Mouse (Mus musculus) CD4-positive helper T cell, adult 2 months (primary cell): ENCODE results near the gene Rsph10b.

Experiments
- DNase-seq: peaks from one replicate; pipeline ENCODE4 v3.0.0-alpha.2; 2012; ENCODE audit warnings: low read depth, missing footprints, low spot score

Gene Rsph10b

DNA sequence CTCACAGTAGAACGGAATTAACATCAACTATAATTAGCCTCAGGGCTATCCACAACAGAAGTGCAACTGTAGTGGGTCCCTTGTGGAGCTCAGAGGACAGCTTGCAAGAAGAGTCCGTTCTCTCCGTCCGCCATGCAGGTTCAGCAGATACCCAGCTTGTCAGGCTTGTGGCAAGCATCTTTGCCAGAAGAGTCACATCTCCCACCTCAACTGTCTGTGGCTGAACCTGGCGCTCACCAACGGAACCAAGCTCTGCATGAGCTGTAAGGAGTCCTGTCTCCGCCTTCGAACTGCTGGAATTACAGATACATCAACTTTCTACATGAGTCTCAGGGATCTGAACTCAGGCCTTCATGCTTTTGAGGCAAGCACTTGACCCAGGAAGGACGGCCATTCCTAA, 3.3 kb downstream of the Rsph10b start:
- no peak for DNase-seq

DNA sequence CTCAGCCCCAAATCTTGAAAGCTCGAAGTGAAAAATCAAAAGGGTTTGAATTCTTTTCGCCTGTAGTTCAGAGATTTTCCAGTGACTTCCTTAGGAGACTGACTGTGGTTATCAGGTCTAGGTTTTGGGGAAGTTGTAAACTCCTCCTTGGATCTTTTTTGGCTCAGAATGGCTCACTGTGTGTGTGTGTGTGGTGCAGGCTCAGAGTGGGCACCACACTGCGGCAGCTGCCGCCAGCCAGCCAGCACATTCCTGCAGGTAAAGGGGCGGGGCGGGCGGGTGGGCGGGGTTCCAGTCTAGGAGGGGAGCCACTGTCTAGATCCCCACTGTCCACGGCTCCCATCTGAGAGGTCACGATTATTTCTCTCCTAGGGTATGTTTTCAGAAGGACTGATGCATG, 8.8 kb downstream of the Rsph10b start:
- no peak for DNase-seq

DNA sequence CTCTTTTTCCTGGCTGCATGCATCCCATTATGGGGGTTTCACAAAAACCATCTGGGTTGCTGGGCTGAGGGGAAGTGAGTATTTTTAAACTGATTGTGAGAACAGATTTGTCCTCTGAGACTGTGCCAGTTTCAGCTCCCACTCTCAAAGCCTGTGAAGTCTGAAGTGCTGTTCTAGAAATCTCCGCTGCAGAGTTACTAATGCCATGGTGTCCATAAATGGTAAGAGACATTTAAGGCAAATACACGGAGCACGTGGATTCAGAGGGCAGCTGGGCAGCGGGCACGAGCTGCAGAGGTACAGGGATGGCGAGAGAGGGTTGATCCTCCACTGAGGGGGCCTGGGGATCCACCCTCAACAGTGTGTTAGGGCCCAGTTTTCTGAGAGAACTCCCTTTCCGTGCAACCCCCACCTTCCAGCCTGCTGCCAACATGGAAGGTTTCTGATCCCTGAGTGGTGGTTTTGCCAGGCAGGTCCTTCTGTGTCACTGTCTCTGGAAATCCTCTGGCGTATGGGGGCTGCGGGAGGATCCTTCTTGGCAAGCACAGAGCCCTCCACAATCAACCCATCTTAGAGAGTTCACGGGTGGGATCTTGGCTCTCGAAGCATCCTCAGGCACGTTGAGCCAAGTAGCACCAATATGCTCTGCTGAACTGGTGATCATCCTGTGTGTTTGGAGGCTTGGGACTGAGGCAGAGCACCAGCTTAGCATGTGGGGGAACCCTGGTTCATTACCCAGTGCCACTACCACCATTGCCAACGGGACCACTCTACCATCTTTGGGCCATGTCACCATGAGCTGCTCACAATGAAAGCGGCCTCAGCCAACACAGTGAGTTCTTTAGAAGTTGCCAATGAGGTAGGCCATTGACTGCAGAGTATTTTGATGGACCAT, 10.6 kb downstream of the Rsph10b start:
- DNase-seq, result no peak

DNA sequence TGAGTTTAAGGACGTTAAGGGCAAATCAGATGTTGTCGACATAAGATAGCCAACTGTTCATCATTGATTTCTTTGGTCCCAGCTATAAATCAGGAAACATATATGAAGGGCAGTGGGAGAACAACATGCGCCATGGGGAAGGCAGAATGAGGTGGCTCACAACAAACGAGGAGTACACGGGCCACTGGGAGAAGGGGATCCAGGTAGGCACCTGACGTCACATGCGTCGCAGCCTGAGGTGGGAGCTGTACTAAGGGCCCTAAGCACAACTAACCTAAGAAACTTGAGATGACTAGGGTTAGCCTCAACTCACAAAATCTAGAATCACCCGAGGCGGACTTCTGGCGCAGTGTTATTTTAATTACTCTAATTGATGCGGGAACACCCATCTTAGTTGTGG, 15.5 kb downstream of the Rsph10b start:
- no peak for DNase-seq

DNA sequence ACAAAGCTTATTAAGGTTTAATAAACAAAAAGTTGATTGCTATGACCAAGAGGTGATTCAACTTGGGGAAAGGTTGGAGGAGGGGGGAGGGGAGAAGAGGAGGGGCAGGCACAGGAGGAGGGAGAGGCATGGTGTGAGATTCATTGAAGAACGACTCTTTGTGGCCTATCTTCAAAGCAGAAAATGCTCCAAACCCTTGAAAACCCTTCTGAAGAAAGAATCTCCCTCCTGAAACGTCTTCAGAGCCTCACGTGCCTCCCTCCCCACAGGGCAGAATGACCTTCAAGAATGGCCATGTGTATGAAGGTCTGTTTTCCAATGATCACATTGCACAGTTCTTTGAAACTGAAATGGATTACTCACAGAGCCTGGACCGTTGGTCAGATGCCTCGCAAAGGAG, 17.2 kb downstream of the Rsph10b start:
- DNase-seq, result no peak

DNA sequence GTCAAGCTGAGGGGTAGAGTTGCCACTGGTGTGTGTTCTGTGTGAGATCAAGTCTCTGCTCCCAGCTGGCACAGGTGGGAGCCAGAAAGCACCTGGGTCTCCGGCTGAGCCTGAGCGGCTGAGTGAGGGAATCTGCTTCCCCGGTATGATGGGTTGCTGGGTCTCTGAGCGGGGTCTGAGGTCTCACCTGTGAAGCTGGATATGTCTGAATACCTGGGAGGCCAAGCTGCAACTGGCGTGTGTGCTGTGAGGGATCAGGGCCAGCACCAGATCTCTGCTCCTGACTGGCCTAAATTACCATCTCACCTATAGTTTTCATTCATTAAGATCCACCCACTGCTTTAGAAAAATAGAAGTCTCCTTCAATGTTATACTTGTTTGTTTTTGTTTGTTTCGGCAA, 24.3 kb downstream of the Rsph10b start:
- no peak for DNase-seq

DNA sequence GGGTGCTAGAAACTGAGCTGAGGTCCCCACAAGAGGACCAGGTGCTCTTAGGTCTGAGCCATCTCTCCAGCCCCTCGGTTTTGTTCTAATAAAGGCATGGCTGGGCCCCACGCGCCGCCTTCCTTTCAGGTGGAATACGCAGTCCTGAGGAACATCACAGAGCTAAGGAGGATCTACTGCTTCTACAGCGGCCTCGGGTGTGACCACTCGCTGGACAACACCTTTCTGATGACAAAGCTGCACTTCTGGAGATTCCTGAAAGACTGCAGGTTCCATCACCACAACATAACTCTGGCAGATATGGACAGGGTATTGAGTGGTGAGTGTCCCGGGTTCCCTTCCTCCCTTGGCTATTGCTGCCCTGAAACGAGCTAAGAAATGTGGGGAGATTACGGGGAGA, 26.7 kb downstream of the Rsph10b start:
- no peak for DNase-seq

DNA sequence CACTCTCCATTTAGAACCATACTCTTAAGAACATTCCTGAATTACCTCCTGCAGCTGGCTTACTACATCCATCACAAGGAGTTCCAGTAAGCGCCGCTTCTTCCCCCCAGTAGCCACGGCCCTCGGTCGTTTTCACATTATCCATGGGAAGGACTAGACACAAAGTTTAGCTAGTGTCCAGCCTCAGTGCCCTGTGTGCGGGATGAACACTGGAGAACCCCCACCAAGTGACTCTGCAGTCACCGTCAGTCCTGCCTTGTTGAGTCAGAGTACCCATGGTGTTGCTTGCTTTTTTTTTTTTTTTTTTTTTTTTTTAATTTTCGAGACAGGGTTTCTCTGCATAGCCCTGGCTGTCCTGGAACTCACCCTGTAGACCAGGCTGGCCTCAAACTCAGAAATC, 28.3 kb downstream of the Rsph10b start:
- no peak for DNase-seq

DNA sequence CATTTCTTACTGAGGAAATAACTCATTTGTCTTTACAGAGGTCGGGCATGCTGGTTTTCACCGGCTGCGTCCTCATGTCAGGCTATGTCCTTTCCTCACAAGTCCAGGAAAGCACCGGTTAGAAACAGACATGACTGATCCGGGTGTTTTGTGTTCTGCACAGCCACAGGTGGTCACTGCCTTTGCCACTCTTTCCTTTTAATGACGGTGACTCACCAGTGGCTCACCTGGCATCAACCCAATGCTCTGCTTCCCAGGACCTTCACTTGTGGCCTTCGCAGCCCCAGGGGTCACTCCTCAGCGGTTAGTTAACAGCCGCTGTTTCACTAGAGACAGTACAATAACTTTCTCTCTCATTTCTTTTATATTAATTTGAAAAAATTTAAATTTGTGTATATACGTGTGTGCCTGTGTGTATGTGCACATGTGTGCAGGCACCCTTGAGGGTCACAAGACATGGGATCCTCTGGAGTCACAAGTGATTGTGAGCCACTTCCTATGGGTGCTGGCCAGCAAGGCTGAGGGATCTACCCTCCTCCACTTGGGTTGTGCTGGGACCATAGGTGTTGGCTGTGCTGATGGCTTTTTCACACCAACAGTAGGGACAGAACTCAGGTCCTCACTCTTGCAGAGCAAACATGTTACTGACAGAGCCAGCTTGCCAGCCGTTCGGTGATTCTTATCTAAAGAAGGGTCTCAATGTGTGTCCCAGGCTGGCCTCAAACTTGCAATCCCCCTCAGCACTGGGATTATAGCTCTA, 32.9 kb downstream of the Rsph10b start:
- DNase-seq, result no peak

DNA sequence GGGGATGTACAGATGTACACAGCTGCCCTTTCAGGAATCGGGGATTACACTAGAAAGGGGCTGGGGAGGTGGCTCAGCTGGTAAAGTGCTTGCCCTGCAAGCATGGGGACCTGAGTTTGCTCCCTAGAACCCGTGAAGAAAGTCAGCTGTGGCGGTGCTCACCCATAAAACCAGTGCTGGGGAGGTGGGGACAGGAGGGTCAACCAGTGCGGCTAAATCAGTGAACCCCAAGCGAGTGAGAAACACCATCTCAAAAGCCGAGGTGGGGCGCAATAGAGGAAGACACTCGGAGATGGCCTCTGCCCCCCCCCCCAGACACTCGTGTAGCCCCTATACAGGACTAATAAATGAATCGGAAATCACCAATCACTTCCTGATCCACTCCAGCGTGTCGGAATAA, 33.8 kb downstream of the Rsph10b start:
- no peak for DNase-seq

DNA sequence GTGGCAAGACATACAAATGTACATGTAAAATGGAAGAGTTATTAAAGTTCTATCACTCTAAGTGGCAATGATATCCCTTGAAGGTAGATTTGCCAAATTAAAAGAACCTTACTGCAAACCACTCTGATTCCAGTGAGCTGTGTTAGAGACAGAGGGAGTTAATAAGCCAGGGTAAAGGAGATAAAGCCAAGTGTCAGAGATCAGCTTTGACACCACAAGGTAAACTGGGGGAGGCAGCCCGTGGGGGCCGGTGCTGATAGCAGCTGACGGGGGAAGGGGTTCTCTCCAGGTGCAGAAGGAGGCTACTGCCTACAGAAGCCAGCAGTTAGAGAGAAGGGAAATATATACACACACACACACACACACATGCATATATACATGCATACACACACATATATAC, 39.8 kb downstream of the Rsph10b start:
- no peak for DNase-seq

DNA sequence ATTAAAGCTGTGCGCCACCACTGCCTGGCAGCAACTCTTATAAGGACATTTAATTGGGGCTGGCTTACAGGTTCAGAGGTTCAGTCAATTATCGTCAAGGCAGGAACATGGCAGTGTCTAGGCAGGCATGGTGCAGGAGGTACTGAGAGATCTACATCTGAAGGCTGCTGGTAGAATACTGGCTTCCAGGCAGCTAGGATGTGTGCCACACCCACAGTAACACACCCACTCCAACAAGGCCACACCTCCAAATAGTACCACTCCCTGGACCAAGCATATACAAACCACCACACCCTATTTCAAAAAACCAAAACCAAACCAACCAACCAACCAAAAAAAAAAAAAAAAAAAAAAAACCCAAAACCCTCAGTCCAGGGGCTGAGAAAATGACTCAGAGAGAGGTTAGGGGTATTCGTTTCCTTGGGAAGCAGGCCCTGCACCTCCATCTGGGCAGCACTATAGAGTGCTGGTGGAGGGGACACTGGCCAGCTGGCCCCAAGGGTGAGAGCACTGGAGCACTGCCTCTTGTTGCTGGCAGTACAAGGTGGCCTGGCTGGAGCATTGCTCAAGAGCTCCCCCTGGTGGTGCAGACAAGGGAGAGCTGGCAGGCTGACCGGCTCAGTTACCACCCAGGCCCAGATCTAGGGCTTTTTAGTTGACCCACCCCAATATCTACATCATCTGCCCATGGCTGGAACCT, 42.2 kb downstream of the Rsph10b start:
- peak; percentile 67 for DNase-seq

DNA sequence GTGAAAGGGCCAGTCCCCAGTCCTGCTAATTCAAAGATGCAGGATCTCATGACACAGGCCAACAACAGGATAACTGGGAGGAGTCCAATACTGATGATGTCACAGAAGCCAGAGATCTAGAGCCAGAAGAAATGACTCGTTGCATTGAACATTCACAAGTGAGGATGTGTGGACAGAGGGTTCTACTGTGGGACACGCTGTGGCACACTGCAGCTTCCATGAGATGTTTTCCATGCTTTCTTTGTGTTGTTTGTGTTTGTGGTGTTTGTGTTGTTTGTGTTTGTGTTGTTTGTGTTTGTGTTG, 42.7 kb downstream of the Rsph10b start:
- no peak for DNase-seq

DNA sequence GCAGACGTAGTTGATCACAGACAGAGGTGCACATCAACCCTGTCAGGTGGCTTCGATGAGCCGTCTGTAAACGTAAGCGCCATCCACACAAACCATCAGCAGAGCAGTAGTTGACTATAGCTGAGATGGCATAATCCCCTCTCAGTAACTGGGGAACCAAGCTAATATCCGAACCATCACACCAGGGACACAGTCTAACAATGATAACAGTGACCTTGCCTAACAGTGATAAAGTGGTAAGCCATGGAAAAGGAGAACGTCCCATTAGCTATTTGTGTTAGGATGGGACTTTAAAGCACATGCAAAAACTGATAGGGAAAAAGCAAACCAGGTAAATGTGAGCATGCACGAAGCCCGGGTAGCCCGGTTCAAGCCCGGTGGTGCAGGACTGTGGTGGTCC, 43.4 kb downstream of the Rsph10b start:
- DNase-seq, result no peak

DNA sequence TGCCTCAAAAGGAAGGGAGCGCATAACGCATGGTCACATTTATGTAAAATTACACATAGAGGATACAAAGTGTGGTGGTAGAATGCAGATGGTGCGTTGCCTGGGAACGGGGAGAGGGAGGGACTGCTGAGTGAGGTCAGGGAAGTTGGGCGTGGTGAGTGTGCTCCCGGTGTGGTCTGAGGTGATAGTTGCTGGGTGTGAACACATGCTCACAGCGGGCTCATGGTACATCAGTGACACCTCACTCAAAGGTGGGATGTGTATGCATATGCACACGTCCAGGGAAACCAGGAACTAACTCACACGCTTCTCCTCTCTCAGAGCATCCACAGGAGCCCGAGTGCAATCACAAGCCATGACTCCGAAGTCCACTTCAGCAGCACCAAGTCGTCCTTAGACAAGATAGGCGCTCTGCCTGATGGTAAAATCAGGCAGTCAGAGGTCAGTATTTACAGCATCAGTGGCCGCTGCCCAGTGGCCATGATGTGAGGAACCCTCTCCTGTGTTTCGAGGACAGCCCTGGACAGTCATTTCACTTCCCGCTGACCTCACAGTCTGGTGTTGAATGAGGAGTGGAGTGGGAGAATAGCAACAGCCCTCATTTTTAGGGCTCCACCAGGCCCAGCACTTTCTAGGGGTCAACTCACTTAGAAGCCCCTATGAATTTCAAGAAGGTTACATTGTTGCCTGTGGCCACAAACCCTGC, 44.0 kb downstream of the Rsph10b start:
- peak; percentile 9 for DNase-seq

DNA sequence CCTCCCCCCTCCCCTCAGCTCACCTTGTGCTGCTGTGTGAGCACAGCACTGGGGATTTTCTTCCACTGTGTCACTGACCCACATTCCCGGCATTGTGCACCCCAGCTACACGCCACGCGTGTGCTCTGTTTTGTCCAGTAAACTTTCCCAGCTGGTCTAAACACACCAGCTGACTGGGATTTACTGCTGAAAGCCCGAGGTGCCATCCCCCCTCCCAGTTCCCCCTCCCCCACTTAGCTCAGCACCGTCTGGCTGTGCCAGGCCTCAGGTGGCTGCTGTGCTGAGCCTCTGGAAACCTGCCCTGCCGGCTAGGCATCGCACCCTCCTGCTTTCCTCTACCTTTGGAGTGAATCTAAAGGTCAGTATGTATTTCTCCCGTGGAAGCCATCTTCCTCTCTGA, 48.0 kb downstream of the Rsph10b start:
- no peak for DNase-seq

DNA sequence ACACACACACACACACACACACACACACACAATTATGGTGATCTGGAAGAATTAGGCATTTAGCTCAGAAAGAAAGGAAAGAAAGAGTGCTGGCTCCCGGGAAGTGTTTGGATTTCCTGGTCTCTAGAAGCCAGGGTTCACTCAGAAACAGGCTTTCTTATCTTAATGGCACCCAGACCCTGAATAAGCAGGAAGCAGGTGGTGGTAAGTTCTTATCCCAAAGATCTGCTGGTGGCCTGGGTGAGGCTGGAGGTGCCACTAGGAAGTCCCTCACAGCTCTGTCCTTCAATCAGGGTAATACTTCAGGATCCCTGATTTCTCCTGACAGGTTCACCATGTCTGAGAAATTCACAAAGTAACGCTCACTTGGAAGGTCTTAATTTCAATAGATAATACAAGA, 49.5 kb downstream of the Rsph10b start:
- DNase-seq, result no peak

DNA sequence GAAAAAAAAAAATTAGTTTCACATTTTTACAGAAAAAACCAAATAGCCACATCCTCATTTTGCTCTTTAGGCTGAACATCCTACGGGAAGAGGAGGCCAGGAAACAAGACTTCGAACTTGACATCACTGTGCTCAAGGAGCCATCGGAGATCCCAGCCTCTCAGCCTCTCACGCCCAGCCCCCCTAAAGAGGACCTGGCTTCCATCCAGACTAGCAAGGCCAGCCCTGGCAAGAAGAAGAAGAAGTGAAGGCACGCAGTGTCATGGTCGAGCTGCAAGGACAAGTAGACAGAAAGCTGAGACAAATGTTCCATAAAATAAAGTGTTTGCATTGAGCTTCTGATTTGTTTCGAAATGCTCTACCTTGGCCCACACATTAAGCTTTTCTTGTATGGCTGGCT, 52.5 kb downstream of the Rsph10b start:
- DNase-seq, result no peak

DNA sequence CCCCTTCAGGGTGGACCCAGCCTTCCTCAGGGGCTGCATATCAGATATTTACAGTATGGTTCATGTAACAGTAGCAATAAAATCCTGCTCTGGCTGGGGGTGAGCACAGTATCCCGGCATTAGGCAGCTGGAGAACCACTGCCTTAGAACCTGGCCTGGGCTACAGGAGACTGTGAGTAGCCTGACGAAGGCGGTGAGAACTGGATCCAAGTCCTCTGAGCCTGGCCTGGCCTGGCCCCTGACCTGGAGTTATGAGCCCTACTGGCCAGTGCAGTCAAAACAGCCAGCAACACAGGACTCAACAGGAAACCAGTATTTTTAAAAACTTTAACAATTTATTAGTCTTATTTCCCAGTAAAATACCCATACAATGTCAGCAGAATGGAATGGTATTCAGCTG, 54.8 kb downstream of the Rsph10b start:
- no peak for DNase-seq

DNA sequence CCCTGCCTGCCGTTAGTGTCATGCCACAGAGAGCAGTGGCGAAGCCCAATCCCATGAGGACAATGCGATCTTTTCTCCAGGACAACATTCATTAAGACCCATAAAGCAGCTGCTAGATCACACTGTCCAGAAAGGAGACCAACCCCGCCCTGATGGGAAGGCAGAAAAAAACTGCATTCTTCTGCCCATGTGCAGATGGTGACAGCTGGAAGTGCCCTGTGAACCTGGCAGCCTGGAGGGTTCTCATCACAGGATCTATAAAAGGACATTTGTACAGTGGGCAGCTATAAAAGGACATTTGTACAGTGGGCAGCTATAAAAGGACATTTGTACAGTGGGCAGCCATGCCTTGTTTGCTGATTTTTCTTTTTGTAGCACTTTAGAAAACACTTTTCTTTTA, 56.2 kb downstream of the Rsph10b start:
- DNase-seq, result no peak

DNA sequence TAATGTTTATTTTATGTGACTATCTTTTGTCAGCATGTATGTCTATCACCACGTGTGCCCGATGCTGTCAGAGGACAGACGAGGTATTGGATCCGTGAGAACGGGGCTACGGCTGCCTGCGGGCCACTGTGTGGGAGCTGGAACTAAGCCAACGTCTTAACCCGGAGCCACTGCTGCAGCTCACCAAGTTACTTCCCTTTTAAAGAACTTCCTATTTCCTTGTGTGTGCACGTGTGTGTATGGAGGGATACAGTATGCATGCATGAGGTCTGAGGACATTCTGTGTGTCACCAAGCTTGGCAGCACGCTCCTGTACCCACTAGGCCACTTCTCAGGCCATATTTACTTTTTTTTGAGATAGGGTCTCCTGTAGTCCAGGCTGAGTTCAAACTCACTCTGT, 57.3 kb downstream of the Rsph10b start:
- no peak for DNase-seq

DNA sequence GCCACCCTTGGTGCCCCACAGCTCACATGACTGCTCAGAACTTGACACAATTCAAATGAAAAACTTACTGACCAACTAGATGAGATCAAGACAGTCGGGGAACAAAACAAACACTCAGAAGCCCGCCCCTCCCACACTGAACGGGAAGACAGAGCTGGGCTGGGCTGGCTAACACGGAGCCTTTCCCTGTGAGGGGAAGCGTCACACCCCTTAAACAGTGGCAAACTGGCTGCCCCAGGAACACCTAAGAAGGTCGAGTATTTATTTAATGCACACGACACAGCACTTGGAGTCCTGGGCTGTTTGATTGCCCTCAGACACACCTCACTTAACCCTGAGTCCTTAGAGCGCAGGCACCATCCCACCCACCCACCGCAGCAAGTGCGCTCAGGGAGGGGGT, 59.8 kb downstream of the Rsph10b start:
- no peak for DNase-seq
